Mouse (Mus musculus) C2C12 (cell line): ENCODE measurements around the gene Stk11.

Source experiments
- CTCF ChIP-seq: IDR thresholded peaks from one replicate; pipeline ENCODE4 v1.5.1; 2011; ENCODE audit not compliant: control insufficient read depth, insufficient read depth, insufficient read length
- MYOG ChIP-seq: IDR thresholded peaks from one replicate; pipeline ENCODE4 v1.6.1; 2011; ENCODE audit not compliant: control insufficient read depth, insufficient read length; ENCODE audit errors: extremely low read depth

DNA sequence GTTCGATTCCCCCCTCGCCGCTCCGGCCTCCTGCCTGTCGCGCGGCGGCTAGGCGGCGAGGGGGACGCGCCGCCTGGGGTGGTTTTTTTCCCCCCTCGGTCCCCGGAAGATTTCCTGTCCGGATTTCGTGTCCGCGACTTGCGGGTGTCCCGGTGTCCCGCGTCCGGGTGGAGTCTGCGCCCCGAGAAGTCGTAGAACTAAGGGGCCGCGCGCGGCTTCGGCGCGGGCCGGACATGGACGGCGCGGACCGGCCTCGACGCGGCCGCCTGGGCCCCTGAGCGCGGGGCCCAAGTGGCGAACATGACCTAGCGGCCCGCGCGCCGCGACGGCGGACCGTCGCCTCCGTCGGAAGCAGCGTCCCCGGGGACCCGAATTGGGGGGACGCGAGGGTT, 337 bp downstream of the Stk11 start:
- TF ChIP-seq CTCF (no peak), MYOG (no peak)
